Mouse (Mus musculus) hindbrain, embryonic 11.5 days (tissue): ENCODE results near the gene Sgtb. TPM values are rescaled to one million over a fixed set of nuclear protein-coding genes. Genes with fewer than 3 reads are reported as not detected.

Experiments used
- ATAC-seq: fragments of 200-750 bp; cut with Nextera tagmentation; 2 replicates; pipeline ENCODE4 v1.8.0; 2017; ENCODE audit warnings: mild to moderate bottlenecking, moderate TSS enrichment, moderate library complexity; ENCODE audit not compliant: low FRiP score
- DNase-seq: peaks from one replicate; pipeline ENCODE4 v3.0.0-alpha.2; 2015; ENCODE audit warnings: low spot score
- H3K27ac ChIP-seq: fragments of 300-500 bp; sonication (generic); 2 replicates; pipeline ENCODE4 v1.5.1; 2014; ENCODE audit warnings: mild to moderate bottlenecking, low read depth, low read length
- H3K27me3 ChIP-seq: fragments of 300-500 bp; sonication (generic); 2 replicates; pipeline ENCODE4 v1.6.1; 2014; ENCODE audit warnings: mild to moderate bottlenecking, low read length, moderate library complexity, mixed read lengths; ENCODE audit not compliant: control insufficient read depth, insufficient read depth
- H3K36me3 ChIP-seq: fragments of 300-500 bp; sonication (generic); 2 replicates; pipeline ENCODE4 v1.6.1; 2014; ENCODE audit warnings: mild to moderate bottlenecking, low read length, moderate library complexity, mixed read lengths; ENCODE audit not compliant: control insufficient read depth, insufficient read depth
- H3K4me1 ChIP-seq: fragments of 300-500 bp; sonication (generic); replicated peaks from 2 replicates; pipeline ENCODE4 v1.6.1; 2014; ENCODE audit warnings: low read length, mixed read lengths; ENCODE audit not compliant: control insufficient read depth, insufficient read depth
- H3K4me2 ChIP-seq: fragments of 300-500 bp; sonication (generic); replicated peaks from 2 replicates; pipeline ENCODE4 v1.6.1; 2014; ENCODE audit warnings: mild to moderate bottlenecking, low read depth, low read length
- H3K4me3 ChIP-seq: fragments of 300-500 bp; sonication (generic); 2 replicates; pipeline ENCODE4 v1.5.1; 2014; ENCODE audit warnings: low read depth, low read length
- H3K9ac ChIP-seq: fragments of 300-500 bp; sonication (generic); 2 replicates; pipeline ENCODE4 v1.6.1; 2014; ENCODE audit warnings: low read depth, low read length
- H3K9me3 ChIP-seq: fragments of 300-500 bp; sonication (generic); 2 replicates; pipeline ENCODE4 v1.6.1; 2016; ENCODE audit warnings: low read length; ENCODE audit not compliant: control insufficient read depth
- WGBS: fragments of 180-500 bp; shearing (Covaris S2); extraction: QIAGEN DNeasy Blood & Tissue Kit; methylation state at CpG from one replicate; pipeline ENCODE4 v1.1.7; 2014; 5-methylcytosine and 5-hydroxymethylcytosine counted together
- polyA plus RNA-seq: library from polyadenylated mRNA; unstranded; fragments of >200 nt; fragmentation: Nextera tagmentation; extraction: Ambion mirVana; gene quantifications from 2 replicates; pipeline ENCODE4 v1.2.1, GENCODE M21; 2014

Sgtb gene
- polyA plus RNA-seq, 1 experiment from 2014 or later, result 27.9 TPM

- H3K9ac ChIP-seq, result no peak overlapping the region
- ATAC-seq, result no peak
- H3K27ac ChIP-seq, result no peak overlapping the region
- 93% methylated on average over 8 of the region's 8 CpGs for WGBS
- no peak for DNase-seq
- no peaks in the 10 kb centered on the region for H3K4me1 ChIP-seq
- H3K27me3 ChIP-seq, result no peaks in the 10 kb centered on the region
- no peaks in the 10 kb centered on the region for H3K9me3 ChIP-seq
- H3K4me3 ChIP-seq, result no peak overlapping the region
- H3K4me2 ChIP-seq, result no peak overlapping the region
- no peaks in the 10 kb centered on the region for H3K36me3 ChIP-seq
Observed at GRCm38 (mm10) chr13:104074230-104074629, 35.3 kb upstream of the Sgtb start.

- DNase-seq (no peak), ATAC-seq (no peak)
- Histone ChIP-seq H3K27me3 (no peaks in the 10 kb centered on the region), H3K36me3 (no peaks in the 10 kb centered on the region), H3K4me2 (no peak overlapping the region), H3K4me3 (no peak overlapping the region), H3K9ac (no peak overlapping the region), H3K4me1 (no peaks in the 10 kb centered on the region), H3K9me3 (no peaks in the 10 kb centered on the region), H3K27ac (no peak overlapping the region)
- WGBS, result 87% methylated on average over 10 of the region's 10 CpGs
Observed at GRCm38 (mm10) chr13:104074731-104075130, 34.8 kb upstream of the Sgtb start.

GRCm38 (mm10) chr13:104076993-104077392, 32.5 kb upstream of the Sgtb start:
- WGBS, result 88% methylated on average over 6 of the region's 6 CpGs
- H3K27me3 ChIP-seq, result no peaks in the 10 kb centered on the region
- DNase-seq (no peak), ATAC-seq (no peak)
- no peaks in the 10 kb centered on the region for H3K4me1 ChIP-seq
- H3K36me3 ChIP-seq, result no peaks in the 10 kb centered on the region
- no peak overlapping the region for H3K4me2 ChIP-seq
- H3K9me3 ChIP-seq, result no peaks in the 10 kb centered on the region
- H3K4me3 ChIP-seq, result no peak overlapping the region
- no peak overlapping the region for H3K9ac ChIP-seq
- H3K27ac ChIP-seq, result no peak overlapping the region

- H3K4me2 ChIP-seq, result no peak overlapping the region
- no peaks in the 10 kb centered on the region for H3K36me3 ChIP-seq
- no peak overlapping the region for H3K9ac ChIP-seq
- no peaks in the 10 kb centered on the region for H3K27me3 ChIP-seq
- ATAC-seq, result no peak
- H3K9me3 ChIP-seq, result no peaks in the 10 kb centered on the region
- WGBS, result 87% methylated on average over 7 of the region's 7 CpGs
- DNase-seq, result no peak
- no peak overlapping the region for H3K27ac ChIP-seq
- H3K4me3 ChIP-seq, result no peak overlapping the region
- H3K4me1 ChIP-seq, result no peaks in the 10 kb centered on the region
Observed at GRCm38 (mm10) chr13:104082504-104082903, 27.0 kb upstream of the Sgtb start.

GRCm38 (mm10) chr13:104084600-104084999, 24.9 kb upstream of the Sgtb start:
- Histone ChIP-seq H3K36me3 (no peaks in the 10 kb centered on the region), H3K4me1 (no peaks in the 10 kb centered on the region), H3K27ac (no peak overlapping the region), H3K9me3 (no peaks in the 10 kb centered on the region), H3K4me2 (no peak overlapping the region), H3K4me3 (no peak overlapping the region), H3K9ac (no peak overlapping the region), H3K27me3 (no peaks in the 10 kb centered on the region)
- DNase-seq (no peak), ATAC-seq (no peak)
- WGBS, result 83% methylated on average over 2 of the region's 2 CpGs

- H3K27ac ChIP-seq, result no peak overlapping the region
- peak; percentile 59 for DNase-seq
Observed at GRCm38 (mm10) chr13:104089387-104089786, 20.2 kb upstream of the Sgtb start.

GRCm38 (mm10) chr13:104091734-104092133, 17.8 kb upstream of the Sgtb start:
- no peak overlapping the region for H3K27ac ChIP-seq
- no peaks in the 10 kb centered on the region for H3K27me3 ChIP-seq
- H3K36me3 ChIP-seq, result no peaks in the 10 kb centered on the region
- WGBS, result 20% methylated on average over 1 of the region's 1 CpGs
- H3K4me3 ChIP-seq, result no peak overlapping the region
- no peaks in the 10 kb centered on the region for H3K4me1 ChIP-seq
- DNase-seq (no peak), ATAC-seq (no peak)
- H3K4me2 ChIP-seq, result no peak overlapping the region
- no peaks in the 10 kb centered on the region for H3K9me3 ChIP-seq
- H3K9ac ChIP-seq, result no peak overlapping the region

More at GRCm38 (mm10) chr13:104089387-104089786, 20.2 kb upstream of the Sgtb start:
- no peak overlapping the region for H3K4me2 ChIP-seq
- no peaks in the 10 kb centered on the region for H3K36me3 ChIP-seq
- H3K9ac ChIP-seq, result no peak overlapping the region
- H3K4me3 ChIP-seq, result no peak overlapping the region
- no peaks in the 10 kb centered on the region for H3K4me1 ChIP-seq
- no peaks in the 10 kb centered on the region for H3K9me3 ChIP-seq
- WGBS, result 25% methylated on average over 1 of the region's 1 CpGs
- no peaks in the 10 kb centered on the region for H3K27me3 ChIP-seq
- ATAC-seq, result peak; percentile 69; the same call in 1 of the 2 replicates

- H3K27me3 ChIP-seq, result no peaks in the 10 kb centered on the region
- no peak for ATAC-seq
- 83% methylated on average over 11 of the region's 11 CpGs for WGBS
Observed at GRCm38 (mm10) chr13:104094531-104095385, 14.8 kb upstream of the Sgtb start.

GRCm38 (mm10) chr13:104095955-104096354, 13.6 kb upstream of the Sgtb start:
- H3K36me3 ChIP-seq, result no peaks in the 10 kb centered on the region
- 73% methylated on average over 7 of the region's 7 CpGs for WGBS
- DNase-seq, result no peak
- no peaks in the 10 kb centered on the region for H3K9me3 ChIP-seq
- no peak overlapping the region for H3K4me2 ChIP-seq
- H3K27me3 ChIP-seq, result no peaks in the 10 kb centered on the region
- H3K4me3 ChIP-seq, result no peak overlapping the region
- H3K4me1 ChIP-seq, result no peaks in the 10 kb centered on the region
- ATAC-seq, result no peak
- H3K27ac ChIP-seq, result no peak overlapping the region
- no peak overlapping the region for H3K9ac ChIP-seq

More at GRCm38 (mm10) chr13:104094531-104095385, 14.8 kb upstream of the Sgtb start:
- H3K36me3 ChIP-seq, result no peaks in the 10 kb centered on the region
- no peaks in the 10 kb centered on the region for H3K9me3 ChIP-seq
- DNase-seq, result no peak
- H3K4me3 ChIP-seq, result no peak overlapping the region
- H3K9ac ChIP-seq, result no peak overlapping the region
- H3K4me2 ChIP-seq, result no peak overlapping the region
- H3K4me1 ChIP-seq, result no peaks in the 10 kb centered on the region
- H3K27ac ChIP-seq, result no peak overlapping the region
